Mouse (Mus musculus) myocyte (in vitro differentiated cells): ENCODE results near the gene Brd3. TPM values are rescaled to one million over a fixed set of nuclear protein-coding genes. Genes with fewer than 3 reads are reported as not detected.

Experiments used
- H3K27me3 ChIP-seq: one replicate; pipeline ENCODE4 v1.6.1; 2011; ENCODE audit not compliant: control insufficient read depth, insufficient read depth, insufficient read length
- H3K36me3 ChIP-seq: one replicate; pipeline ENCODE4 v1.6.1; 2011; ENCODE audit not compliant: control insufficient read depth, insufficient read depth
- H3K4me2 ChIP-seq: one replicate; pipeline ENCODE4 v1.6.1; 2011; ENCODE audit warnings: low read depth, control low read depth
- H3K4me3 ChIP-seq: one replicate; pipeline ENCODE4 v1.5.1; 2011; ENCODE audit warnings: mild to moderate bottlenecking, control low read depth, moderate library complexity
- H3K79me2 ChIP-seq: one replicate; pipeline ENCODE4 v1.6.1; 2011; ENCODE audit not compliant: control insufficient read depth, insufficient read depth
- H3ac ChIP-seq: one replicate; pipeline ENCODE4 v1.6.1; 2011; ENCODE audit not compliant: control insufficient read depth, insufficient read length
- CEBPB ChIP-seq: IDR thresholded peaks from 2 replicates; pipeline ENCODE4 v1.6.1; 2011; ENCODE audit warnings: mild to moderate bottlenecking, moderate library complexity; ENCODE audit not compliant: poor library complexity, insufficient read depth, severe bottlenecking
- E2F4 ChIP-seq: IDR thresholded peaks from one replicate; pipeline ENCODE4 v1.6.1; 2011; ENCODE audit warnings: mild to moderate bottlenecking, control low read depth, moderate library complexity; ENCODE audit not compliant: insufficient read depth
- MAX ChIP-seq: IDR thresholded peaks from one replicate; pipeline ENCODE4 v1.6.1; 2011; ENCODE audit warnings: low read depth, mild to moderate bottlenecking, control low read depth
- MYOD1 ChIP-seq, 3 experiments: IDR thresholded peaks; one replicate each; pipeline ENCODE4 v1.6.1; 2011; ENCODE audit warnings: control low read depth in 2 of 3, low read depth in 2 of 3, mild to moderate bottlenecking in 2 of 3, moderate library complexity in 1 of 3; ENCODE audit not compliant: insufficient read length in 2 of 3, control insufficient read depth in 1 of 3
- MYOG ChIP-seq, 3 experiments: IDR thresholded peaks; one replicate each; pipeline ENCODE4 v1.6.1; 2011; ENCODE audit warnings: control low read depth in 2 of 3, low read depth in 2 of 3, mild to moderate bottlenecking in 2 of 3; ENCODE audit not compliant: insufficient read length in 2 of 3, control insufficient read depth in 1 of 3, insufficient read depth in 1 of 3
- POLR2A ChIP-seq: IDR thresholded peaks from one replicate; pipeline ENCODE4 v1.6.1; 2011; ENCODE audit warnings: low read depth, mild to moderate bottlenecking, control low read depth, moderate library complexity; ENCODE audit not compliant: insufficient read length
- POLR2AphosphoS2 ChIP-seq: IDR thresholded peaks from one replicate; pipeline ENCODE4 v1.6.1; 2011; ENCODE audit warnings: low read depth, control low read depth; ENCODE audit not compliant: insufficient read length
- REST ChIP-seq: IDR thresholded peaks from one replicate; pipeline ENCODE4 v1.6.1; 2011; ENCODE audit warnings: mild to moderate bottlenecking, control low read depth, moderate library complexity; ENCODE audit not compliant: insufficient read depth, insufficient read length
- SRF ChIP-seq: IDR thresholded peaks from one replicate; pipeline ENCODE4 v1.6.1; 2011; ENCODE audit warnings: low read depth; ENCODE audit not compliant: control insufficient read depth, insufficient read length
- TCF12 ChIP-seq: IDR thresholded peaks from one replicate; pipeline ENCODE4 v1.6.1; 2011; ENCODE audit warnings: mild to moderate bottlenecking, control low read depth; ENCODE audit not compliant: poor library complexity, insufficient read depth, severe bottlenecking
- TCF3 ChIP-seq: IDR thresholded peaks from one replicate; pipeline ENCODE4 v1.6.1; 2011; ENCODE audit warnings: low read depth, control low read depth; ENCODE audit not compliant: insufficient read length
- USF1 ChIP-seq: IDR thresholded peaks from one replicate; pipeline ENCODE4 v1.6.1; 2011; ENCODE audit warnings: low read depth, mild to moderate bottlenecking, control low read depth, moderate library complexity
- polyA plus RNA-seq: library from polyadenylated mRNA; unstranded; fragments of >200 nt; fragmentation: generic; extraction: Trizol; gene quantifications from one replicate; pipeline ENCODE4 v1.2.1, GENCODE M21; 2012; ENCODE audit warnings: missing spikeins

Brd3 gene
- polyA plus RNA-seq, 1 experiment = 26.8 TPM

DNA sequence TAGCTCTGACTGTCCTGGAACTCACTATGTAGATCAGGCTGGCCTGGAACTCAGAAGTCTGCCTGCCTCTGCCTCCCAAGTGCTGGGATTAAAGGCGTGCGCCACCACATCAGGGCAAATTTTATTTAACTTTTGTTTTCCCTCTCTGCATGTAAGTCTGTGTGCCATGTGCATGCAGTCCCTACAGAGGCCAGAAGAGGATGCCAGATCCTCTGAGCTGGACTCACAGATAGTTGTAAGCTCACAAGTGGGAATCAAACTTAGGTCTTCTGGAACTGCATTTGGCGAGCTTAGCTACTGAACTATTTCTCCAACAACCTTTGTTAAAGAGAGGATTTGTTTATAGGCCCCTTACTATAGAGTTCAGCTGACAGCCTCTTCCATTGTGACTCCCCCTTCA lies 10.8 kb upstream of the Brd3 start:
- no peak overlapping the region for H3K4me3 ChIP-seq
- peaks cover 32% of the 10 kb centered on the region for H3K36me3 ChIP-seq
- H3K4me2 ChIP-seq = no peak overlapping the region
- TF ChIP-seq REST (no peak), MYOG (IDR thresholded peaks at IDR 0.05; ENCODE audit: control insufficient read depth in 1 of 3, insufficient read depth in 1 of 3, insufficient read length in 2 of 3, low read depth in 2 of 3) (no peak), CEBPB (no peak), MAX (no peak), MYOD1 (IDR thresholded peaks at IDR 0.05; ENCODE audit: control insufficient read depth in 1 of 3, insufficient read length in 2 of 3, low read depth in 2 of 3) (no peak), USF1 (no peak), POLR2A (no peak)
- H3K79me2 ChIP-seq = peaks cover 49% of the 10 kb centered on the region
- H3ac ChIP-seq = no peak overlapping the region
- no peaks in the 10 kb centered on the region for H3K27me3 ChIP-seq

DNA sequence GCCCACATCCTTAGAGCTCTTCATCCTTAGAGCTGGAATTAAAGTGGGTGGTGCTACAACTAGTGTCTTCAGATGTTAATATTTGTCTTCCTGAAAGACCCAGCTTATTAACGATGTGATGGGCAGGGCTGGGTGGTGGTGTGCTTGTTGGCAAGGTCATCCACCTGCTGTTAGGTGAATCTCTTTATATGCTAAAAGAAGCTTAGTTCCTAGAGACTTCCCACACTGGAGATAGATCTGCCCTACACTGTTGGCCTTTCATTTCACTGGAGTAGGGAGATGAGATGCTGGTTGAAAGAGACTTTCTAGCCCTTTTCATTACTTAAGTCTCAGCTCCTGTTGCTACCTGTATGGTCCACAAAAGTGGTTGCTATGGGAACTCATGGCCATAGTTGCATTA lies 8.8 kb upstream of the Brd3 start:
- no peak overlapping the region for H3ac ChIP-seq
- peak overlapping the region; percentile 84 for H3K4me3 ChIP-seq
- peaks cover 28% of the 10 kb centered on the region for H3K36me3 ChIP-seq
- TF ChIP-seq E2F4 = no peak
- no peak for TF ChIP-seq CEBPB
- no peak for TF ChIP-seq POLR2AphosphoS2
- no peak for TF ChIP-seq USF1
- no peak for TF ChIP-seq POLR2A
- TF ChIP-seq SRF = no peak
- no peak for TF ChIP-seq MYOG (IDR thresholded peaks at IDR 0.05; ENCODE audit: control insufficient read depth in 1 of 3, insufficient read depth in 1 of 3, insufficient read length in 2 of 3, low read depth in 2 of 3)
- TF ChIP-seq TCF3 = no peak
- TF ChIP-seq MAX = no peak
- no peak for TF ChIP-seq REST
- no peak for TF ChIP-seq MYOD1 (IDR thresholded peaks at IDR 0.05; ENCODE audit: control insufficient read depth in 1 of 3, insufficient read length in 2 of 3, low read depth in 2 of 3)
- H3K79me2 ChIP-seq = peaks cover 49% of the 10 kb centered on the region
- H3K4me2 ChIP-seq = peak overlapping the region; percentile 78
- no peaks in the 10 kb centered on the region for H3K27me3 ChIP-seq

- no peaks in the 10 kb centered on the region for H3K27me3 ChIP-seq
- no peak for TF ChIP-seq SRF
- TF ChIP-seq E2F4 = no peak
- TF ChIP-seq MAX = no peak
- TF ChIP-seq CEBPB = no peak
- peak overlapping the region; percentile 61 for H3ac ChIP-seq
- H3K36me3 ChIP-seq = peaks cover 22% of the 10 kb centered on the region
- H3K4me2 ChIP-seq = peak overlapping the region; percentile 78
- peak overlapping the region; percentile 84 for H3K4me3 ChIP-seq
- peaks cover 49% of the 10 kb centered on the region for H3K79me2 ChIP-seq
These were observed 8.1 kb upstream of the Brd3 start for GRCm38 (mm10) chr2:27515341-27516166.

DNA sequence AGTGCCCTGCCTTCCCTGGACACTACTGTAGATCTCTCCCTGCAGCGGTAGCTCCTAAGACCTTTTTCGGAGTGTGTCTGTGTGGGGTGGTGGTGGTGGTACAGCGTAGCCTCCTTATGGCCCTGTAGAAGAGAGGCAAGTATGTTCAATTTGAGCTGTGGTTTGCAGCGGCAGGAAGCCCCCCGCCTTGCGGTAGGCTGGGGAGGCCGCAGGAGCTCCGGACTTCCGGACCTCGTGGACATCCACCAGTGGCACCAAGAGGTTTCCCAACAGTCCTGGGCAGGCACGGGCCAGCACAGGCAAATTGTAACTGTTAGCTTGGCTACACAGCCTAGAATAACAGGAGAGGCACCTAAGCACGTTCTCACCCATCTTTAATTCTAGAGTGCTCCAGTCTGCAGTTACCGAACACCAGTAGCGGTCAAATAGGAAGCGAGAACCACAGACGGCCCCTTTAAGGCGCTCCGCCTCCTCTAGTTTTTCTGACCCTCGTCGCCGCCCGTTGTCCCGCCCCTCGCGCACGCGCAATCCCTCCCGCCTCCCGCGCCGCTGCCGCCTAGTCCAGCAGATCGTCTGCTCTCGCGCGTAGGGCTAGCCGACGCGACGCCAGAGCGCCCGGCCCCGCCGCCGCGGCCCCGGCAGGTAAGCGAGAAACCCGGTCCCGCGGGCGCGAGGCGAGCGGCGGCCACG lies 7.3 kb upstream of the Brd3 start, which contains the start of gene Wdr5:
Wdr5 (plus strand) TSS at position 519 of the 690 bp plus-strand sequence.
- Histone ChIP-seq H3K27me3 (no peaks in the 10 kb centered on the region), H3K4me3 (peak within 1 kb of the TSS; percentile 84), H3ac (peak within 1 kb of the TSS; percentile 61), H3K79me2 (peaks cover 46% of the 10 kb centered on the region), H3K4me2 (peak within 1 kb of the TSS; percentile 78), H3K36me3 (peaks cover 14% of the 10 kb centered on the region)
- TF ChIP-seq SRF (no peak), POLR2AphosphoS2 (peak; percentile 85), REST (no peak), POLR2A (peak; percentile 92)

DNA sequence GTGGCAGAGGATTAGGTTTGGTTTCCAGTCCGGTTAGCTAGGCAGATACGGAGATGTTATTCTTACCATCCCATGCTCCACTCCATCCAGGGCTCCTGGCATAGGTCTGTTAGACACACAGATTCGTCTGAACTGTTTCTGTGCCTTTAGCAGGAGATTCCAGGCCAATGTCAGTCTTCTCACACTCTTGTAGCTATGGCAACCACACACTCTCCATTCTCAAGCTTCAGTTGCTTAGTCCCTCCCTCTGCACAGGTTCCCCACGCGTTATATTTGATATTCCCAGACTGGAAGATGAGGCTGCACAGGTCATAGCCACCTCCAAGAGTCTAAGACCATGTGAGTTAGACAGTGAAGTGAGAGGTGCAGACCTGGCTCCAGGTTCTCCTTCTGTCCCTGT lies 6.4 kb upstream of the Brd3 start:
- H3K27me3 ChIP-seq = no peaks in the 10 kb centered on the region
- peaks cover 37% of the 10 kb centered on the region for H3K79me2 ChIP-seq
- H3K4me3 ChIP-seq = peak overlapping the region; percentile 84
- H3K36me3 ChIP-seq = peaks cover 5% of the 10 kb centered on the region
- TF ChIP-seq MAX (no peak), TCF3 (no peak), REST (no peak), POLR2AphosphoS2 (no peak), MYOD1 (IDR thresholded peaks at IDR 0.05; ENCODE audit: control insufficient read depth in 1 of 3, insufficient read length in 2 of 3, low read depth in 2 of 3) (no peak), USF1 (no peak), SRF (no peak), POLR2A (no peak), MYOG (IDR thresholded peaks at IDR 0.05; ENCODE audit: control insufficient read depth in 1 of 3, insufficient read depth in 1 of 3, insufficient read length in 2 of 3, low read depth in 2 of 3) (no peak), TCF12 (no peak), E2F4 (no peak), CEBPB (no peak)
- H3K4me2 ChIP-seq = peak overlapping the region; percentile 78
- no peak overlapping the region for H3ac ChIP-seq
